Mouse (Mus musculus) hindbrain, embryonic 11.5 days (tissue): ENCODE data around the gene Nin. TPM values are rescaled to one million over a fixed set of nuclear protein-coding genes. Genes with fewer than 3 reads are reported as not detected.
A peak's percentile ranks its signal among the peaks of the same experiment; 100 is the strongest.

Experiments
- ATAC-seq: fragments of 200-750 bp; cut with Nextera tagmentation; 2 replicates; pipeline ENCODE4 v1.8.0; 2017; ENCODE audit warnings: mild to moderate bottlenecking, moderate TSS enrichment, moderate library complexity; ENCODE audit not compliant: low FRiP score
- DNase-seq: peaks from one replicate; pipeline ENCODE4 v3.0.0-alpha.2; 2015; ENCODE audit warnings: low spot score
- H3K27ac ChIP-seq: fragments of 300-500 bp; sonication (generic); 2 replicates; pipeline ENCODE4 v1.5.1; 2014; ENCODE audit warnings: mild to moderate bottlenecking, low read depth, low read length
- H3K27me3 ChIP-seq: fragments of 300-500 bp; sonication (generic); 2 replicates; pipeline ENCODE4 v1.6.1; 2014; ENCODE audit warnings: mild to moderate bottlenecking, low read length, moderate library complexity, mixed read lengths; ENCODE audit not compliant: control insufficient read depth, insufficient read depth
- H3K36me3 ChIP-seq: fragments of 300-500 bp; sonication (generic); 2 replicates; pipeline ENCODE4 v1.6.1; 2014; ENCODE audit warnings: mild to moderate bottlenecking, low read length, moderate library complexity, mixed read lengths; ENCODE audit not compliant: control insufficient read depth, insufficient read depth
- H3K4me1 ChIP-seq: fragments of 300-500 bp; sonication (generic); replicated peaks from 2 replicates; pipeline ENCODE4 v1.6.1; 2014; ENCODE audit warnings: low read length, mixed read lengths; ENCODE audit not compliant: control insufficient read depth, insufficient read depth
- H3K4me2 ChIP-seq: fragments of 300-500 bp; sonication (generic); replicated peaks from 2 replicates; pipeline ENCODE4 v1.6.1; 2014; ENCODE audit warnings: mild to moderate bottlenecking, low read depth, low read length
- H3K4me3 ChIP-seq: fragments of 300-500 bp; sonication (generic); 2 replicates; pipeline ENCODE4 v1.5.1; 2014; ENCODE audit warnings: low read depth, low read length
- H3K9ac ChIP-seq: fragments of 300-500 bp; sonication (generic); 2 replicates; pipeline ENCODE4 v1.6.1; 2014; ENCODE audit warnings: low read depth, low read length
- H3K9me3 ChIP-seq: fragments of 300-500 bp; sonication (generic); 2 replicates; pipeline ENCODE4 v1.6.1; 2016; ENCODE audit warnings: low read length; ENCODE audit not compliant: control insufficient read depth
- WGBS: fragments of 180-500 bp; shearing (Covaris S2); extraction: QIAGEN DNeasy Blood & Tissue Kit; methylation state at CpG from one replicate; pipeline ENCODE4 v1.1.7; 2014; 5-methylcytosine and 5-hydroxymethylcytosine counted together
- polyA plus RNA-seq: library from polyadenylated mRNA; unstranded; fragments of >200 nt; fragmentation: Nextera tagmentation; extraction: Ambion mirVana; gene quantifications from 2 replicates; pipeline ENCODE4 v1.2.1, GENCODE M21; 2014

The Nin gene
- polyA plus RNA-seq, 1 experiment from 2014 or later, result 14.9 TPM

DNA sequence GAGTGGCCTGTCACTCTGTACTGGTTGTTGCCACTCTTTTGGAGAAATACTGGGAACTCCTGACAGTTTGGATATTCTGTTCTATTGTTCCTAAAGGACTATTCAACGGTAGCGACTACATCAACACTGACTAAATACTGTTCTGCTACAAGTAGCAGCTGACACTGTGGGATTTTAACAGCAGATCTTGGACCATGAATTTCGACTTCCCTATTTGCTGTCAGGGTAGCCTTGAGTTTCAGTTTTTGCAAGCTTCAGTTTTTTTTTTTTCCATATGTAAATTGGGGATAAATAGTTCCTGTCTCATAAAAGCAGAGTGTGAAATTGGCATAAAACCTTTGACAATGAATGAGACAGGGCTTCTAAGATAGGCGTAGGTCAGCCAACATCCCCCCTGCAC is 103.2 kb downstream of the Nin start:
- no peaks in the 10 kb centered on the region for H3K9me3 ChIP-seq
- 87% methylated on average over 4 of the region's 4 CpGs for WGBS
- H3K9ac ChIP-seq, result no peak overlapping the region
- no peak overlapping the region for H3K27ac ChIP-seq
- H3K4me1 ChIP-seq, result no peaks in the 10 kb centered on the region
- no peak overlapping the region for H3K4me3 ChIP-seq
- DNase-seq, result no peak
- no peak overlapping the region for H3K4me2 ChIP-seq
- no peak for ATAC-seq
- no peaks in the 10 kb centered on the region for H3K27me3 ChIP-seq
- peaks cover 3% of the 10 kb centered on the region; the same call in 1 of the 2 replicates for H3K36me3 ChIP-seq

DNA sequence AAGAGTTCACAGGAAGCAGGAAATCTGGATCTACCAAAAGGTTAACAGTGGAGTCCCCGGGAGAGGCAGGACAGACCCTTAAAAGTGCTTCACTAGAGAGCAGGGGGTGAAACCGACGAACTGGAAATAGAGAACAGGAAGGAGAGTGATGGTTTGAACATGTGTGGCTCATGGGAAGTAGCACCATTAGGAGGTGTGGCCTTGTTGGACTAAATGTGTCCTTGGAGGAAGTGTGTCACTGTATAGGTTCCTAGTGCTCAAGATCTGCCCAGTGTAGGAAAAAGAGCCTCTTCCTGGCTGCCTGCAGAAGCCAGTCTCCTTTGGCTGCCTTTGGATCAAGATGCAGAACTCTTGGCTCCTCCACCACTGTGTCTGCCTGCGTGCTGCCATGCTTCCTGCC is 108.4 kb downstream of the Nin start:
- 86% methylated on average over 4 of the region's 4 CpGs for WGBS
- ATAC-seq, result no peak

DNA sequence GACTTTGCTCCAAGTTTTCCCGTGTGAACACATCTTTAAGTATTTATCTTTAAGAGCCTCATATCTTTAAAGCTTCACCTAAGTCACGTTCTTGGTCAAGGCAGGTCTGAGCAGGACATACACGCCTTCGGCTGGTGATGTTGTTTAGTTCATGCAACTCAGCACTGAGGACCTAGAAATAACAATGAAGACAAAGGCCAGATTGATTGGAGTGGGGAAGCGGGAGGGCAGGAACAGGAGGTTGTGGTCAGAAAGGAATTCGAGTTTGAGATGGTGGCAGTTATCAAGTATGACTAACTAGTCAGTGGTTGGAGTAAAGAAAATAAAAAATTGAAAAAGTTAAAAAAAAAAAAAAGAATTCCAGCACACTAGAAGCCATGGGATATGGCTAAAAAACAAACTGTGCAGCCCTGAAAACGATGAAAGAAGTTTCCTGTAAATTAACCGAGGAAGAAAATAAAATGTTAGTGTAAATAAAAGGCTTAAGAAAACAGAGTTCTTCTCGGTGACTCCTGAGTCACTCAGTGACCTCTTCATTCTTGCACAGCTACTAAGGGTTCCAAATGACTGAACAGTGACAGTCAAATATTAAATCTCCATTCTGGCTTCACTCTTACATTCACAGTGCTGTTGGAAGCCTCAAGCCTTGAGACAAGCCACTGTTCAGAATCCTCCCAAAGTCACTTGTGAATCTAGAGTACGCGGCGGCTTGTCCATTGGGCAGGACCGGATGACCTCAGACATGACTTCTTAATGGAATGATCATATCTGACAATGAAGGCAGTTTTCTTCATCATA is 115.1 kb downstream of the Nin start:
- WGBS, result 84% methylated on average over 13 of the region's 13 CpGs
- Histone ChIP-seq H3K4me2 (no peak overlapping the region), H3K9ac (no peak overlapping the region), H3K36me3 (no peaks in the 10 kb centered on the region), H3K27ac (no peak overlapping the region), H3K4me3 (no peak overlapping the region), H3K4me1 (no peaks in the 10 kb centered on the region), H3K9me3 (no peaks in the 10 kb centered on the region), H3K27me3 (no peaks in the 10 kb centered on the region)
- ATAC-seq, result no peak
- DNase-seq, result no peak

More for the DNA sequence above, 108.4 kb downstream of the Nin start:
- no peaks in the 10 kb centered on the region for H3K36me3 ChIP-seq
- no peak overlapping the region for H3K4me3 ChIP-seq
- no peak for DNase-seq
- H3K4me2 ChIP-seq, result no peak overlapping the region
- no peaks in the 10 kb centered on the region for H3K4me1 ChIP-seq
- no peaks in the 10 kb centered on the region for H3K9me3 ChIP-seq
- H3K27ac ChIP-seq, result no peak overlapping the region
- H3K27me3 ChIP-seq, result no peaks in the 10 kb centered on the region
- no peak overlapping the region for H3K9ac ChIP-seq

DNA sequence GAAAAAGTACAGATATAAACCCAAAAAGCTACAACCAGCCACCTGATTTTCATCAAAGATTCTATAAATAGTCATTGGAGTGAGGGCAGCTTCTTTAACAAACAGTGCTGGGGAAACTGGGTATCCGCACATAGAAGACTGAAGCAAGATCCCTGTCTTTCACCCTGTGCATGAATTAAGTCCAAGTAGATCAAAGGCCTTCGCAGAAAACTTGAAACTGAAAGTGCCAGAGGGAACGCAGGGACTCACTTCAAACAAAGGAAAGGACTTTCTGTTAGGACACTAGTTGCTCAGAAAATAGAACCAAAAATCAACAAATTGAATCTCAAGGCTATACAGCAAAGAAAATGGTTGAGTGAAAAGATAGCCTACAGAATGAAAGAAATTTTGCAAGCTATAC is 118.1 kb downstream of the Nin start:
- H3K27me3 ChIP-seq, result no peaks in the 10 kb centered on the region
- DNase-seq (no peak), ATAC-seq (no peak)
- H3K9me3 ChIP-seq, result no peaks in the 10 kb centered on the region
- H3K4me1 ChIP-seq, result no peaks in the 10 kb centered on the region
- no peak overlapping the region for H3K9ac ChIP-seq
- no peak overlapping the region for H3K27ac ChIP-seq
- H3K4me2 ChIP-seq, result no peak overlapping the region
- H3K4me3 ChIP-seq, result no peak overlapping the region
- WGBS, result 71% methylated on average over 3 of the region's 3 CpGs
- H3K36me3 ChIP-seq, result no peaks in the 10 kb centered on the region

DNA sequence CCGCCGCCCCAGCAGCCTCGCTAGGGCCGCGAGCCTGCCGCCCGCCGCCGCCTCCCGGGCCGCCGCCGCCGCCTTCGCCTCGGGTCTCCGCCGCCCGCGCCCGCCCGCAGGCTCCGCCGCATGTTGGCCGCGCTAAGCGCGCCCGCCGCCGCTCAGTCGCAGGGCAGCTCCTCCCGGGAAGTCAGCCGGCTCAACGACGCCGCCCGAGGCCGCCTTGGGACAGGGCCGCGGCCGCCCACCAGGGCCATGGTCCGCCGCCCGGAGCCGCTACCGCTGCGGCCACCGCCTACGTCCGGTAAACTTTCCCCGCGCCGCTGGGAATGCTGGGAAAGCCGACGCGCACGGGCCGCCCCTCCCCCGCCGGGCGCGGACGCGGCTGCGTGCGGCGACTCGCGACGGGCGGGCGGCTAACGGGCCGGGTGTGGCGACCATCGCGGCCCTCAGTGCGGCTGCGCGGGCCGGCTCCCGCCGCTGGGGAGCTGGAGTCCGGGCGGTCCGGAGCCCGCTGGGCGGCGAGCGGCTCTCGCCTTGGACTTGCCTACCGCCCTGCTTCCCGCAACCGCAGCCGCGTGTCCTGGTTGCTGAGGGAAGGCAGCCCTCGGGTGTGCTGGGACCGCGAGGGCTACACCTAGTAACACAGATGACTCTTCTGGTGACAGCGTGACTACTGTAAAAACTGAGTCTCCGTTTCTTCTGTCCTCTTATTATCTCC is 126.6 kb downstream of the Nin start, which contains the start of gene Sav1:
Sav1 (minus strand) TSS at position 217 of the 712 bp plus-strand sequence.
- ATAC-seq (peak; percentile 95), DNase-seq (peak; percentile 92)
- Histone ChIP-seq H3K9me3 (no peaks in the 10 kb centered on the region), H3K27me3 (no peaks in the 10 kb centered on the region), H3K4me1 (0 out of 2 replicates have a peak, but pooled peaks cover 2% of the 10 kb centered on the region), H3K36me3 (no peaks in the 10 kb centered on the region), H3K27ac (peak within 1 kb of the TSS; percentile 89), H3K4me2 (peak within 1 kb of the TSS; percentile 72), H3K9ac (peak within 1 kb of the TSS; percentile 92), H3K4me3 (peak within 1 kb of the TSS; percentile 84)
- under 1% methylated on average over 75 of the region's 102 CpGs for WGBS

DNA sequence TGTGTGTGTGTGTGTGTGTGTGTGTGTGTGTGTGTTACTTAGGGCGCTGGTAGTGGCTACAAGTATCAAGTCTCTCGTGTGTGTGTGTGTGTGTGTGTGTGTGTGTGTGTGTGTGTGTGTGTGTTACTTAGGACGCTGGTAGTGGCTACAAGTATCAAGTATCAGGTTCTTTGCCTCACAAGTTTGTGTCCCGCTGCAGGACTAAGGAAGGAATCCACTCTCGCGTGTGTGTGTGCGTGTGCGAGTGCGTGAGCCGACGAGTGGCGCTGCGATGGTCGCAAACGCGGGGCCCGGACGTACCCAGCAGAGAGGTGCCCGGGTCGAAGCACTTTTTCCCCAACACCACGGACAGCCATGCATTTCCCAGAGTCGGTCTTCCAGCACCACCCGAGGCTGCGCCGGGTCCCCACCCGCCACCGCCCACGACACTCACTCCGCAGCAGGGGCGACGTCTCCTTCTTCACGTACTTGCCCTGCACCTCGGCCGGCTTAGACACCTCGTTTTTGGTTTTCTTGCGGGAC is 127.2 kb downstream of the Nin start:
- no peaks in the 10 kb centered on the region for H3K9me3 ChIP-seq
- no peaks in the 10 kb centered on the region for H3K27me3 ChIP-seq
- peak overlapping the region; percentile 92 for H3K9ac ChIP-seq
- H3K4me3 ChIP-seq, result peak overlapping the region; percentile 84
- H3K27ac ChIP-seq, result peak overlapping the region; percentile 89
- peak; percentile 62 for ATAC-seq
- peak overlapping the region; percentile 72 for H3K4me2 ChIP-seq
- H3K4me1 ChIP-seq, result 0 out of 2 replicates have a peak, but pooled peaks cover 2% of the 10 kb centered on the region
- no peaks in the 10 kb centered on the region for H3K36me3 ChIP-seq
- peak; percentile 58 for DNase-seq
- under 1% methylated on average over 35 of the region's 36 CpGs for WGBS

DNA sequence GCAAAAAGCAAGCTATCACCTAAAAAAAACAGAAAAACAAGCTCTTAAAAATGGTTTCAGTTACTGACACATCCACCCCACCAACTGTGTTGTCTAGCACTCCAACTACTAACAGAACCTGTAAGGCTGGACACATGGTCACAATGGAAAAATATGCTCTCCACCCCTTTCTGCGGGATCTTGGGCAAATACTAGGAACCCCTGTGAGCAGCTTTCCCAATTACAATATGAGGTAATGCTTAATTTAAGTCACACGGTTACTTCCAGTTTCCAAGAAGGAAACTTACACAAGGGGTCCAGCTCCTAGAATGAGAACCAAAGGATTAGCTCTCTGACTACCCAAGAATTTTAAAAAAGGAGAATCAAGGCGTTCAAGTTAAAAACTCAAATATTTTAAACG is 128.0 kb downstream of the Nin start:
- ATAC-seq (no peak), DNase-seq (no peak)
- Histone ChIP-seq H3K9ac (peak overlapping the region; percentile 92; the same call in 1 of the 2 replicates), H3K4me2 (peak overlapping the region; percentile 72), H3K27me3 (no peaks in the 10 kb centered on the region), H3K4me1 (0 out of 2 replicates have a peak, but pooled peaks cover 2% of the 10 kb centered on the region), H3K27ac (no peak overlapping the region), H3K9me3 (no peaks in the 10 kb centered on the region), H3K36me3 (no peaks in the 10 kb centered on the region), H3K4me3 (peak overlapping the region; percentile 84)
- WGBS, result 46% methylated on average over 4 of the region's 4 CpGs

DNA sequence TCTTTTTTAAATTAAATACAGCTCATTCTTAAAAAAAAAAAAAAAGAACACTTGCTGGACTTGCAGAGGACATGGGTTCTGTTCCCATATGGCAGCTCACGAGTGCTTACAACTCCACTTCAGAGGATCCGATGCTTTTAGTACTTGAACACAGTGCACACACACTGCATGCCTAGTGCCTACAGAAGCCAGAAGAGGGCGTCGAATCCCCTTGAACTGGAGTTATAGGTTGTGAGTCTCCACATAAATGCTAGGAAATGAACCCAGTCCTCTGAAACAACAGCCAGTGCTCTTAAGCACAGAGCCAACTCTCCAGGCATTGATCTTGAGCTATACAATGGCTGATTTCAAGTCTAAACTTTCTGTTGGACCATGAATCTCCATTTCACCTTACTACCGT is 130.6 kb downstream of the Nin start:
- no peak overlapping the region for H3K27ac ChIP-seq
- no peak overlapping the region for H3K4me2 ChIP-seq
- no peaks in the 10 kb centered on the region for H3K9me3 ChIP-seq
- ATAC-seq (no peak), DNase-seq (peak; percentile 40)
- 0 out of 2 replicates have a peak, but pooled peaks cover 2% of the 10 kb centered on the region for H3K4me1 ChIP-seq
- no peaks in the 10 kb centered on the region for H3K36me3 ChIP-seq
- no peak overlapping the region for H3K9ac ChIP-seq
- no peak overlapping the region for H3K4me3 ChIP-seq
- no peaks in the 10 kb centered on the region for H3K27me3 ChIP-seq
- WGBS, result 78% methylated on average over 5 of the region's 5 CpGs
